Mouse (Mus musculus) embryo, embryonic 10.5 days (tissue): ENCODE data around the gene Tubd1.

Experiments
- DNase-seq: peaks from one replicate; pipeline ENCODE4 v3.0.0-alpha.2; 2015; ENCODE audit warnings: low spot score

Gene Tubd1

GRCm38 (mm10) chr11:86583990-86584897, 39.5 kb downstream of the Tubd1 start:
- no peak for DNase-seq

GRCm38 (mm10) chr11:86584898-86585597, 40.3 kb downstream of the Tubd1 start:
- DNase-seq: no peak

GRCm38 (mm10) chr11:86585598-86585984, 40.8 kb downstream of the Tubd1 start:
- DNase-seq: no peak

DNA sequence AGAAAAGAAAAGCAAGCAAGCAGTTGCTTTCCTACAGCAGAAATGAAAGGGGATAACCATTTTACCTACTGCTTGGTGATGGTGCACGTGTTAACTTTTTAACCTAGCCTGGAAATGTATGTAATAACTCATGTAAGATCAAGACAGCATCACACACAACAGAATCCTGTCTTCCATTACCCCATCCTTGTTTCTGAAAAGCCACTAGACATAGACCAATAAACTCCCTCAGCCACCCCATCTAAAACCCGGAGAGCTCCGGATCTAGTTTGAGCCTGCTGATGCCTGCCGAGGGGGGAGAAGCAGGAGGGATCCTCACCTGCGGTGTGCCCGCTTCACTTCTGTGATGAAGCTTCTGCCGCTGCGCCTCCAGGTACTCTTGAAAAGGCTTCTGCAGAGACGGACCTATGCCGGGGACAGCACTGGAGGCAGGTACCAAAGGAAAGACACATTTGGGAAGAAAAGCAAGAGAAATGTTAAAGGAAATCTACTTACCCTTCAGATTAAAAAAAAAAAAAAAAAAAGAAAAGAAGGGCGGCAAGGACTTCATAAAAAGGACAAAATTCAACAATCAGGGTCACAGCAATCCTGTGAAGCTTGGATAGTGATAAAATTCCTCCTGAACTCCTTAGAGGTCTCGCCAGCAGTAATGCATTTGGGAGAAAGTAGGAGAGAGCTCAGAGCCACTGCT, 41.5 kb downstream of the Tubd1 start:
- no peak for DNase-seq

DNA sequence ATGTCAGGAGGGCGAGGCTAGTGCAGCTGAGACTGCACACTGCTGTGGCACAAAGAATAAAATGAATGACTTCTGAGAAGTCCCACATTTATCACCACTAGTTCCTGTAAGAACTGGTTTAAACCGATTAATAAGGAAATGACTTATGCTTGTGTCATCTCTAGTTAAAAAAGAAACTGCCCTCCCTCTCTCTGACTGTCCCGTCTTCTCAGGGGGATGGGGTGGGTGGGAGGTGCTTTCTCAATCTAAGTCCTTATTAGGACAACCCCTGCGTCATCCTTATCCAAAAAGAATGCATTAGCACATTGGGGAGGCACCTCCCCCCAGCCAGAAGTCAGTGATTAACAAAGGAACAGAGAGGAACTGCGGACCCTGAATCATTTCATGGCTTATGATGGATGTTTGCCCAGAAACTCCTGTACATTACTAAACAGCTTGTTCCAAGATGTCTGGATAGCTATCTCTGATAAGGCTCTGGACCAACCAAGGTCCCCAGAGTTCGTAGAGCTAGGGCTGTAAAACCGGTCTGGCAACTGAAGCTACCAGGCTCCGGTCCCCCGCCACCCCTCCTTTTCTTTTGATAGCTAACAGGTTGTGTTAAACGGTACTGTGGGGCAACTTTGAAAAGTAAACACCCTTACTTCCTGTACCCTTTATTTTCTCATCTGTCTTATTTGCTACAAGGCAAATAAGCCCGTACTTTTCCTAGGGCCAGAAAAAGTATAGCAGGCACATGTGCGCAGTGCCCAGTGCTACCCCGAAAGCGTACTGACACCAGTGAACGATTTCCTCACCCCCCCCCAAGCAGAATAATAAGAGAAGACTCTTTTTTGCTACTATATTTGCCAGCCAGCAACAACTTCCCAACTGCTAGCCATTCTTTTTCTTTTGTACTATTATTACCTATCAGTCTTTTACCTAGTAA, 42.3 kb downstream of the Tubd1 start:
- peak; percentile 79 for DNase-seq

DNA sequence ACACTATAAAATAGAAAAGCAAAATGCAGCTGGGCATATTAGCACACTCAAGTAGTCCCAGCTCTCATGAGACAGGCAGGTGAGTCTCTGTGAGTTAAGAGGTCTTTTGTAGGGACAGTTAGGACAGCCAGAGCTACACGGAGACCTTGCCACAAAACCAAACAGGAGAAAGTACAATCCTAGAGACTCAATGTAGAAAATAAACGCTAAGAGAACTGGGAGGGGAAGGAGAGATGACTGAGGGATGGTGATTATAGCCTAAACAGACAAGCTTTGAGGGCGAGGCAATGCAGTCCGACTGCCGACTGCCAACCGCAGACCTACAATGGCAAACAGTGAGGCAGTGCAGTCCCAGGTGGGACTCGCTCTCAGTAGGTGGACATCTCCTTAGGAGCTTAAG, 43.0 kb downstream of the Tubd1 start:
- no peak for DNase-seq

GRCm38 (mm10) chr11:86588583-86589298, 44.0 kb downstream of the Tubd1 start:
- DNase-seq: no peak

GRCm38 (mm10) chr11:86590066-86590465, 45.3 kb downstream of the Tubd1 start:
- no peak for DNase-seq

DNA sequence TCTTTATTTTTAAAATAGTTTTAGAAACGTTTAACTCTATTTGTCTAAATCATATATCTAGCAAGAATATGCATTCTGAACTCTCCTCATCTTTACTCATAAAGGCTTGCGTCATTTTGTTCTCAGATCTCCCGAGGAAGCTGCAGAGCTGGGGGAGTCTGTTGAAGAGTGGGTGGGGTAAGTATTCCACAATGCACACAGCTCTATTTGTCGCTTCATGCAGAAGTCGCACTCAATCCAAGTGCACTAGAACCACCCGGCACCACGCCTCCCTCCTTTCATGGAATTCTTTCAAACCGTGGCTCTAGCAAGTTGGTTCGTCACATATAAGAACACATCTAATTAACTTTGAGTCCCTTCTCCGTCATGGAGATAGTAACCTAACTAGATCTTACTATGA, 45.8 kb downstream of the Tubd1 start:
- DNase-seq: no peak

GRCm38 (mm10) chr11:86591301-86591845, 46.6 kb downstream of the Tubd1 start:
- no peak for DNase-seq

DNA sequence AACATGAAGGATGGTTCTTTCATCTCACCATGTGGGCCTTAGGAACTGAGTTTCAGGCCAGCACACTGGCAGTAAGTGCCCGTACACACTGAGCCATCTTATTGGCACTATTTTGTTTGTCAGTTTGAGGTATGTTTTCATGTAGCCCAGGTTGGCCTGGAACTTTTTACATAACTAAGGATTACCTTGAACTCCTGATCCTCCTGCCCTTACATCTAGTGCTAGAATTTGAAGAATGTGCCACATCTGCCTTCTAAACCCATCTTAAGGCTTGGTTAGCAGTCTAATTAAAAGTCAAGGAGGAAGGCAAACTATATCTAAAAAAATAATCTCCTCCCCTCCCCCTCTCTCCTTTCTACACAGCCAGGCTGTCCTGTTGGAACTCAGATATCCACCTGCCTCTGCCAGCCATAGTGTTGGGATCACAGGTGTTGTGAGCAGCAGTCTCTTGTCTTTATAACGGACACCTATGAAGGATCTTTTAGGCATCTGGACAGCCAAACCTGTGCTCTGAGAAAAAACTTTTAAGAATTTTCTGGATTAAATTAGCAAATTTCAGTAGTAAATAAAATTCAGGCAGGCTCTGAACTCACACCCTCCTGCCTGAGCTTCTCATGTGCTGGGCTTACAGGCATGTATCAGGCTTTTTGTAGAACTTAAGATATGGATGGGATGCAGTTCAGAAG, 47.3 kb downstream of the Tubd1 start:
- no peak for DNase-seq

- DNase-seq: no peak
Observed at GRCm38 (mm10) chr11:86592993-86593392, 48.2 kb downstream of the Tubd1 start.

DNA sequence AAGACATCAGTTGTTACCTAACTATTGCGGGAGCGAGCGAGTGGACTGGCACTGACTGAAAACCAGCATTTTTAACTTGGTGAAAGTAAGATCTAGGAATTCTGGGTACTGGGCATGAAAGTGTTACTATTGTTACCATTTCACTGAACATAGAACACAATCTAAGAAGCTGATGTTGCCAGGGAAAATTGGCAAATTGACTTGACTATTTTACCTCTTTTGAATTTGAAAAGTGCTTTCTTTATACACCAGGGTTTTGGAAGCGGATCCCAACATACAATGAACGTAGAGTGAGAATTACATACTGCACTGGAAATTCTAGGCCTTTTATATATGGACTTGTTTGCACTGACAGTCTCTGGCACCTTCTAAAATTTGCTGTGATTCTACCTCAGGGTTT, 48.7 kb downstream of the Tubd1 start:
- DNase-seq: no peak

DNA sequence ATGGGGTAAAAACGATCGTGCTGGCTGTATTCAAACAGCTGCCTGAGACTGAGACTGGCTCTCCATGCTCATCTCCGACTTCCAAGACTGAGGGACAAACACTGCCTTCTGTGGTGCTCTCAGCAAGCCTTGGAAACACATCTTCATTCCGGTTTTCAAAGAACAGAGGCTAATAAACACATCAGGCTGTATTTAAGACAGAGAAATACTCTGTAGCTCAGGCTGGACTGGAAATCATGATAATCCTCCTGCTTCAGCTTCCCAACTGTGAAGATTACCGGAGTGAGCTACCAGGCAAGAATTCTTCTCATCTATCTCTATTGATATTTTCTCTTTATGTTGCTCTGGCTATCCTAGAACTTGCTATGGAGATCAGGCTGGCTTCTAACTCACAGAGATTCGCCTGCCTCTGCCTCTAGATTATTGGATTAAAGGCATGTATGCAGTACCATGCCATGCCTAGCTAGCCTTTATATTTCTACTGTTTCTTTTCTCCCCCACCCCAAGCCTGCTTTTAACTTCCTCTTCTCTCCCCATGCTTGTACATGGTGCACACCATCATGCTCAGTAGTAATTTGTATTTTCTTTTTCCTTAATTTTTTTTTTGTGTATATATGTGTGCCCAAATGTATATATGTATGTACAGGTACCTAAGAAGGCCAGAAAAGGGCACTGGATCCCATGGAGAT, 49.5 kb downstream of the Tubd1 start:
- DNase-seq: no peak

- DNase-seq: no peak
Observed at GRCm38 (mm10) chr11:86595366-86595765, 50.6 kb downstream of the Tubd1 start.

- DNase-seq: no peak
Observed at GRCm38 (mm10) chr11:86596187-86596960, 51.6 kb downstream of the Tubd1 start.

GRCm38 (mm10) chr11:86596976-86597375, 52.2 kb downstream of the Tubd1 start:
- DNase-seq: no peak

GRCm38 (mm10) chr11:86598154-86598553, 53.4 kb downstream of the Tubd1 start:
- DNase-seq: no peak

DNA sequence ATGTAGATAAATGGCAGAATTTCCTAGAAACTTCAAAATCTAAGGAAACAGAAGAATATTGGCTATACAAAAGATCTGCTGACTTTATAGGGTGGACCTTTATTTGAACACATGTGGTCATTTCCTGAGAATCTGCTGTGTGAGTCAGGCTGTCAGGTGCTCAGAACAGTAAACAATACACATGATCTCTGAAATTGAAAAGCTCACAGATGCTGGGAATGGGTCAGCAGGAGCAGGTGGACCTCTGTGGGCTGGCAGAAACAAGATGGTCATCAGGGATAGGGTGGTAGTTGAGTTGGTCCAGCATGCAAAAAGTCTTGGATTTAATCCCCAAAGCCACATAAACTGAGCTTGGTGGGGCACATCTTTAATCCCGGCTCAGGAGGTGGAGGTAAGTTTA, 53.8 kb downstream of the Tubd1 start:
- DNase-seq: no peak
